Mouse (Mus musculus): ENCODE data around the gene Dnm3. TPM values are rescaled to one million over a fixed set of nuclear protein-coding genes. Genes with fewer than 3 reads are reported as not detected.

The Dnm3 gene
- polyA plus RNA-seq, 2 experiments: 14.7 to 21.9 TPM

GRCm38 (mm10) chr1:162224061-162224460, 253.8 kb downstream of the Dnm3 start:
- TF ChIP-seq POLR2A (IDR thresholded peaks at IDR 0.05; ENCODE audit: borderline replicate concordance, extremely low read depth, insufficient read depth, insufficient read length): no peak
- no peak for ATAC-seq (ENCODE audit: low FRiP score, low read depth)
- H3K4me3 ChIP-seq (replicated peaks; ENCODE audit: low read length): no peak overlapping the region
- peak overlapping the region; percentile 95; the same call in 1 of the 2 replicates for H3K9ac ChIP-seq (ENCODE audit: low read depth, low read length, severe bottlenecking)
- H3K27me3 ChIP-seq (ENCODE audit: control insufficient read depth, insufficient read depth, low read length): no peaks in the 10 kb centered on the region
- H3K27ac ChIP-seq (replicated peaks; ENCODE audit: low read depth, low read length): peak overlapping the region; percentile 100
- H3K36me3 ChIP-seq (ENCODE audit: control insufficient read depth, insufficient read depth, low read length): peaks cover 30% of the 10 kb centered on the region
- H3K9me3 ChIP-seq (ENCODE audit: control insufficient read depth, low read length): no peaks in the 10 kb centered on the region
- peak overlapping the region; percentile 66 for H3K4me2 ChIP-seq (replicated peaks; ENCODE audit: low read depth, low read length, severe bottlenecking)
- 43% methylated on average over 3 of the region's 3 CpGs for WGBS
- no peak for DNase-seq (ENCODE audit: low spot score)
- peaks cover 10% of the 10 kb centered on the region; the same call in 1 of the 2 replicates for H3K4me1 ChIP-seq (ENCODE audit: control insufficient read depth, insufficient read depth, low read length)

DNA sequence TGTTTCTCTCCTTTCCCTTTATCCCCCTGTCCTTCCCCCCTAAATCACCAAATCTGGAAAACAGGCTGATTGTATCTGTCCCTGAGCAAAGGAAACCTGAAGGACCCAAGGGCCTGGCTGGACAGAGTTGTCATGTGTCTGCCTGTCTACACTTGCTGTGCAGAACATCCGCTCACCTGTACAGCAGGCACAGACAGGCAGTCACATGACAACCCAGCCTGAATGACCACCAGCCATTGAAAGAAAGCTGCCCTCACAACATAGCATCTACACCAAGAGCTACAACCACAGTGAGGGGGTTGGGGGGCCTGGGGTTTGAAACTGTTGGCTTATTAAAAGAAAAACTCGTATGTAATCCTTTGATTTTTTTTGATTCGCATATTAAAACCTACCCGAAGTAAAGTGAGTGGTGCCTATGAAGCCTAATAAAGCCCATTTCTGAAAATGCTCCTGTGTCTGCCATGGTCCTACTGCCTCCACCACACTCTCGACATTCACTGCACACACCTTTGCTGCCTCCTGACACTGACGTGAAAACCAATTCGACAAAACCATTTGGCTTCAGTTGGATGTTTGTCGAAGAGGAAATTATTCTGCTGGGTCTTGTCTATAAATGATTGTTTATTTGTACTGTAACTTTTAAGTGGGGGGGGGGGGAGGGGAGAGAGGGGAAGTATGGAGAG, 254.4 kb downstream of the Dnm3 start:
- WGBS: 35% methylated on average over 8 of the region's 8 CpGs
- peak overlapping the region; percentile 100 for H3K27ac ChIP-seq (replicated peaks; ENCODE audit: low read depth, low read length)
- no peaks in the 10 kb centered on the region for H3K27me3 ChIP-seq (ENCODE audit: control insufficient read depth, insufficient read depth, low read length)
- H3K9ac ChIP-seq (ENCODE audit: low read depth, low read length, severe bottlenecking): peak overlapping the region; percentile 95
- TF ChIP-seq POLR2A (IDR thresholded peaks at IDR 0.05; ENCODE audit: borderline replicate concordance, extremely low read depth, insufficient read depth, insufficient read length): peak; percentile 42; the same call in 1 of the 2 replicates
- peak overlapping the region; percentile 66 for H3K4me2 ChIP-seq (replicated peaks; ENCODE audit: low read depth, low read length, severe bottlenecking)
- peaks cover 10% of the 10 kb centered on the region; the same call in 1 of the 2 replicates for H3K4me1 ChIP-seq (ENCODE audit: control insufficient read depth, insufficient read depth, low read length)
- H3K4me3 ChIP-seq (replicated peaks; ENCODE audit: low read length): peak overlapping the region; percentile 58
- ATAC-seq (ENCODE audit: low FRiP score, low read depth): no peak
- H3K9me3 ChIP-seq (ENCODE audit: control insufficient read depth, low read length): no peaks in the 10 kb centered on the region
- no peak for DNase-seq (ENCODE audit: low spot score)
- H3K36me3 ChIP-seq (ENCODE audit: control insufficient read depth, insufficient read depth, low read length): peaks cover 35% of the 10 kb centered on the region

DNA sequence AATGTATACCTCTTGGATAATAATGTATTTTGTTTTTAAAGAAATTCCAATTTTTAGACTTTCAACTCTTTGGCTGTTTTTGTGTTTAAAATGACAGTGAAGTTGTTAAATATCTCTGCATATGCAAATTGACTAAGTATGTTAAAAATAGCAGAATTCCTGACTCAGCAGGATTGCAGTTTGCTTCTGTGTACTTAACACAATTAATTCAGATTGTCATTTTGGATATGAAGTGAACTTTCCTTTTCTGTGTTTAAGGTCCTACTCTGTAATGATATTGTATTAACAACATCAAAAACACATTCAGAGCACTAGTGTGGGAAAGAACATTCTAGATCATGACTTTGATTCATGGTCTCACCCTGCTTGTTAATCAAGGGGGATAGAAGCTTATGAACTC, 255.5 kb downstream of the Dnm3 start:
- ATAC-seq (ENCODE audit: low FRiP score, low read depth) (no peak), DNase-seq (ENCODE audit: low spot score) (peak; percentile 40)
- Histone ChIP-seq H3K27me3 (ENCODE audit: control insufficient read depth, insufficient read depth, low read length) (no peaks in the 10 kb centered on the region), H3K9me3 (ENCODE audit: control insufficient read depth, low read length) (no peaks in the 10 kb centered on the region), H3K27ac (replicated peaks; ENCODE audit: low read depth, low read length) (peak overlapping the region; percentile 100), H3K4me3 (replicated peaks; ENCODE audit: low read length) (peak overlapping the region; percentile 58), H3K9ac (ENCODE audit: low read depth, low read length, severe bottlenecking) (peak overlapping the region; percentile 95), H3K4me1 (ENCODE audit: control insufficient read depth, insufficient read depth, low read length) (peaks cover 10% of the 10 kb centered on the region; the same call in 1 of the 2 replicates), H3K4me2 (replicated peaks; ENCODE audit: low read depth, low read length, severe bottlenecking) (peak overlapping the region; percentile 66), H3K36me3 (ENCODE audit: control insufficient read depth, insufficient read depth, low read length) (peaks cover 35% of the 10 kb centered on the region)
- no peak for TF ChIP-seq POLR2A (IDR thresholded peaks at IDR 0.05; ENCODE audit: borderline replicate concordance, extremely low read depth, insufficient read depth, insufficient read length)

- Histone ChIP-seq H3K4me3 (replicated peaks; ENCODE audit: low read length) (peak overlapping the region; percentile 58), H3K9me3 (ENCODE audit: control insufficient read depth, low read length) (no peaks in the 10 kb centered on the region), H3K9ac (ENCODE audit: low read depth, low read length, severe bottlenecking) (peak overlapping the region; percentile 95), H3K4me2 (replicated peaks; ENCODE audit: low read depth, low read length, severe bottlenecking) (peak overlapping the region; percentile 66), H3K4me1 (ENCODE audit: control insufficient read depth, insufficient read depth, low read length) (peaks cover 10% of the 10 kb centered on the region; the same call in 1 of the 2 replicates), H3K36me3 (ENCODE audit: control insufficient read depth, insufficient read depth, low read length) (peaks cover 35% of the 10 kb centered on the region), H3K27me3 (ENCODE audit: control insufficient read depth, insufficient read depth, low read length) (no peaks in the 10 kb centered on the region), H3K27ac (replicated peaks; ENCODE audit: low read depth, low read length) (peak overlapping the region; percentile 100)
- ATAC-seq (ENCODE audit: low FRiP score, low read depth): no peak
- peak; percentile 59 for DNase-seq (ENCODE audit: low spot score)
- 10% methylated on average over 4 of the region's 4 CpGs for WGBS
- no peak for TF ChIP-seq POLR2A (IDR thresholded peaks at IDR 0.05; ENCODE audit: borderline replicate concordance, extremely low read depth, insufficient read depth, insufficient read length)
These were observed 256.0 kb downstream of the Dnm3 start for GRCm38 (mm10) chr1:162221801-162222301.

DNA sequence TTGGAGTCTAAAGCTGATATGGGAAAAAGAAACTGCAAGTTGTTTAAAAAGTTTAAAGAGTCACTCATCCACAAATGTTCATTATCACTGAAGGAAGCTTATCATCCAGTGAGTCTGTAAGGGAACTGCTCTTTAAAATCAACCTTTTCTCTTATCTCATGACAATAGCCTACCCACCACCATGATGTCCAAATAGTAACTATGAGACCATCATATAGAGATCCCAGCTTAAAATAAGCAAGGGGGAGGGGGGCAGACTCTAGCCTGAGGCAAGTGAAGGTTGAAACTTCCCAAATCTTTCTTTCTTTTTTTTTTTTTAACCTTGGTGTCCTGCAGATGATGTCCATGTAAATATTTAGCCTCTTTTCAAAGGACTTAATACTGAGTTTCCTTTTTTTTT, 256.9 kb downstream of the Dnm3 start:
- TF ChIP-seq POLR2A (IDR thresholded peaks at IDR 0.05; ENCODE audit: borderline replicate concordance, extremely low read depth, insufficient read depth, insufficient read length): no peak
- no peak for ATAC-seq (ENCODE audit: low FRiP score, low read depth)
- DNase-seq (ENCODE audit: low spot score): peak; percentile 53

More for the DNA sequence above, 256.9 kb downstream of the Dnm3 start:
- H3K36me3 ChIP-seq (ENCODE audit: control insufficient read depth, insufficient read depth, low read length): peaks cover 35% of the 10 kb centered on the region
- H3K4me1 ChIP-seq (ENCODE audit: control insufficient read depth, insufficient read depth, low read length): peaks cover 13% of the 10 kb centered on the region
- H3K27ac ChIP-seq (replicated peaks; ENCODE audit: low read depth, low read length): peak overlapping the region; percentile 100
- H3K27me3 ChIP-seq (ENCODE audit: control insufficient read depth, insufficient read depth, low read length): no peaks in the 10 kb centered on the region
- peak overlapping the region; percentile 95 for H3K9ac ChIP-seq (ENCODE audit: low read depth, low read length, severe bottlenecking)
- H3K9me3 ChIP-seq (ENCODE audit: control insufficient read depth, low read length): no peaks in the 10 kb centered on the region
- peak overlapping the region; percentile 66 for H3K4me2 ChIP-seq (replicated peaks; ENCODE audit: low read depth, low read length, severe bottlenecking)
- peak overlapping the region; percentile 58 for H3K4me3 ChIP-seq (replicated peaks; ENCODE audit: low read length)

Measured in limb, embryonic 14.5 days (tissue).